Mouse (Mus musculus): ENCODE data around the gene Spata13.

Gene Spata13

GRCm38 (mm10) chr14:60633961-60634864 lies at the start of gene Spata13:
TSS of gene Spata13 (plus strand) at chr14:60634001.
- peak; percentile 88 for DNase-seq (ENCODE audit: low spot score)

GRCm38 (mm10) chr14:60586687-60587453 lies 46.9 kb upstream of the Spata13 start:
- no peak for DNase-seq (ENCODE audit: low spot score)

DNA sequence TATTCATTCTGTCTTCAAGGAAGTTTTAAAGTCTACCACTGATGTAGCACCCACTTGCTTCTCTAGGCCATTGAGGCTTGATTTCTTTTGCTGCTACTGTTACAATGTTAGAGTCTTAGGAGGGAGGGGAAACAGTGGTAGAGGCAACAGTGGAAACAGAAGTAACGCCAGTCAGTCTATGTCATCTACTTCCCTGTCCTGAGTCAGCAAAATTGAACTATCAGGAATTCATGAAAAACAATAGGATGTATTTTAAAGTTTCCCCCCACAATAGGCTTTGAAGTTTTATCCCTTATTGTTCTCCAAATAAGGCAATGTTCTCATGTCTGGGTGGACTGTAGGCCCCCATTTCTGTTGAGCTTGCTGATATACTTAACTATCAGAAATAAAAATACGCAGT lies 44.8 kb upstream of the Spata13 start:
- DNase-seq (ENCODE audit: low spot score), result no peak

DNA sequence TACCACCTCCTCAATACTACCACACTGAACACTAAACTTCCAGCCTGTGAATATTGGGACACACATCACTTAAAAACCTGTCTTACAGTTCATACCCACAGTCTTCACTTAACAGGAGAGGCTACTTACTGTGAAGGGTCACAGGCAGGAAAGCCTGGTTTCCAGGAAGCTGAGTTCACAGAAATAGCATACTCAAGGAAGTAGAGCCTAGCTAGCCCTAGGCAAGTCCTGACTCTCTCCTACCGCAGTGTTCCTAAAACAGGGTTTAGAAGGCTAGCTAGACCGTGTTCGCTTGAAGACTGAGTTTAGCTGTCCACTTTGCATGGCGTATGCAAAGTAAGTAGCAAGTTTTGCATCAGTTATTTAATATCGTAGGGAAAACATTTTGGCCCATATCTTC lies 41.5 kb upstream of the Spata13 start:
- no peak for DNase-seq (ENCODE audit: low spot score)

DNA sequence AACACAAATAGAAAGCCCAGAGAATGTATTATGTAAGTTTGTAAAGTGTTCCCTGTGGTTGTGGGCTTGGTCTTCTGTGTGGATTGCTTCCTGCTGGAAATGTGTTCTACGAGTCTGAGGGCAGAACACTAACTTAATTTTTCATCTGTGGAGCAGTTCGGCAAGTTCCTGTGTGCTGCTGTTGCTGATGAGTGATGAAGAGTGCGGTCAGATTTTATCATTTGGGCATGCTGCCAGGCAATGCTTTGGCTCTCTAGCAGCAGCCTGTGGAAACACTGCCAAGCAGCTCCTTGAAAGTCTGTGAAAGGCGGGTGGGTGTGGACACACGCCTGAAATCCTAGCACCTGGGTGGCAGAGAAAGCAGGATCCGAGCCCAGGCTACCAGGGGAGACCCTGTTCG lies 41.0 kb upstream of the Spata13 start:
- peak; percentile 76 for DNase-seq (ENCODE audit: low spot score)

DNA sequence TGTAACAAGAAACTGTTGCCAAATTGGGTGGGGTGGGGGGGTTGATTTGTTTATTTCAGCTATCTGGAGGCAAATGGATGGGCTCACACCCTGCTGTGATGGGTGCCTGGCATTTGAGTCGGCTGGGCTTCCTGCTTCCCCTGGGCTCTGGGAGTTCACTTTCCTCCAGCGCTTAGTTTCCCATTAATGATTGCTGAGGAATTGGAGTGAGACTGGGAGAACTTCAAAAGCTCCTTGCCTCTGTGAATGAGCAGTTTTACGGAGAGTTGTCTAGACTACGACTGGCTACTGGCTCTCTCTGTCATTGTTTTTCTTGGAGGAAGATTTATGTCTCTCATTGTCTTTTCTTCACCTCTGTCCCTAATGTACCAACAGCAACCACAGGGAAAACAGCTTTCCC lies 36.2 kb upstream of the Spata13 start:
- no peak for DNase-seq (ENCODE audit: low spot score)

DNA sequence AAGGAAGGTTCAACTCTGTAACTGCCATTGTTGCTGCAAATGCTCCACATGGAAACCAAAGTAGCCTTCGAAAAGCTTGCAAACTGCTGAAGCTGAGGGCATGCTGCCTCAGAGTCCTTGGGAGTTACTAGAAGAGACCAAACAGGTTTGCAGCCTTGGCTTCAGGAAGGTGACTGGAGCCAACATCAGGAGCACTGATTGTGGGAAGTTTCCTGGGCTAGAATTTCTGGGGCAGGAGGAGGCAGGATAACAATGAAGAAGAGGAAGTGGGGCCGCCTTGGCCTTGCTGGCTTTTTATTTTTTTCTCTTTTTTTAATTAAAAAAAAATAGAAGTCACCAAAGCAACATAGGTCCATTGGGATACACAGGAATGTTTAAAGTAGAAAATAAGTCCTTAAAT lies 34.8 kb upstream of the Spata13 start:
- no peak for DNase-seq (ENCODE audit: low spot score)

GRCm38 (mm10) chr14:60605564-60605963 lies 28.2 kb upstream of the Spata13 start:
- DNase-seq (ENCODE audit: low spot score), result no peak

DNA sequence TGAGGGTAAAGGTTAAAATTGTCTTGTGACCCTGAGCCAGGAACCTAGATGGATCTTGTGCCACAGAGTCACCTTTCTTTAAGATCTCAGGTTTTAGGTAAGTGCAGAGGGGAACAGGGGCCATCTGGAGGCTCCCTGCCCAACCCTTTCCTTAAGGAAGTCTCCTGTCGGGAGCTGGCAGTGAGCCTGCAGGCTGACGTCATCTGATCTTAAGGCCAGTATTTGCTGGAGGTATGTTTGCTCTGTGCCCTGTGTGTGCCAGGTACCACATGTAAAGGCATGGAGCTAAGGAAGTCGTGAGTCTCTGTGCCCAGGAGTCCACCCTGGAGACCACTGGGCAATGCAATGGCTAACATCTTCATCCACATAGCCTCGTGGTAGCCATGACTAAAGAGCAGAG lies 27.6 kb upstream of the Spata13 start:
- peak; percentile 60 for DNase-seq (ENCODE audit: low spot score)

GRCm38 (mm10) chr14:60607743-60608142 lies 26.1 kb upstream of the Spata13 start:
- DNase-seq (ENCODE audit: low spot score), result no peak

DNA sequence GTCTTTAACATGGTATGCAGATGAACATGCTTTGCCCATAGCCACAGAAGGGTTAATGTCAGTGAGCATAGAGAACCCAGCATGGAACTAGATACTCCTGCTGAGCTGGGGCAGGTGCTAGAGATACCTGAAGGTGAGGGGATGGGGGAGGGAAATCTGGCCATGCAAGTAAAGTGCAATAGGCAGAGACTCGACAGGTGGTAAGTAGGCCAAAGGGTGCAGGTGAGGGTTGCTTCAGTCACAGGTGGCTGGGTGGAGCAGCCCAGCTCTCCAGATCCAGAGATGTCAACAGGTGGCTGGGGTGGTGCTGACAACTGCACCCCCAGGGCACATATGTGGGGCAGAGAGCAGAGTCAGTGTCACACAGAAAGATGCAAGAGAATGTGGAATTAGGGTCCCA lies 24.6 kb upstream of the Spata13 start:
- DNase-seq (ENCODE audit: low spot score), result no peak

GRCm38 (mm10) chr14:60612671-60613070 lies 21.1 kb upstream of the Spata13 start:
- no peak for DNase-seq (ENCODE audit: low spot score)

GRCm38 (mm10) chr14:60621076-60621475 lies 12.7 kb upstream of the Spata13 start:
- DNase-seq (ENCODE audit: low spot score), result peak; percentile 44

DNA sequence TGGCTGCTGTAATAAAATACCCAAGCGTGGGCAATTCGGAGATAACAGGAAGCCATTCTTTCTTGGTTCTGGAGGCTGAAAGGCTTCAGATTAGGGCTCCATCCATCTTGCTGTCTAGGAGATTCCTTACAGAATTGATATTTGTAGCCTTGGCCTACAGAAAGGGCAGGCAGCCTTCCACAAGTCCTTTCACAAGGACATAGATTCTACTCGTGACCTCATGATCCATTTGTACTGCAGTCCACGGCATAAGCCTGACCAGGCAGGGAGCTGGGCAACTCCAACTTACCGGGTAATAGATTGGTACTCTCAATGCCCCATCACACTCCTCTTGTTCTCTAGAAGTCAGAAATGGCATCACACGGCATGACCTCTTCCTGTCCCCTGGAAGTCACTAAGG lies 8.3 kb upstream of the Spata13 start:
- DNase-seq (ENCODE audit: low spot score), result no peak

GRCm38 (mm10) chr14:60629887-60630460 lies 3.8 kb upstream of the Spata13 start:
- DNase-seq (ENCODE audit: low spot score), result peak; percentile 51

DNA sequence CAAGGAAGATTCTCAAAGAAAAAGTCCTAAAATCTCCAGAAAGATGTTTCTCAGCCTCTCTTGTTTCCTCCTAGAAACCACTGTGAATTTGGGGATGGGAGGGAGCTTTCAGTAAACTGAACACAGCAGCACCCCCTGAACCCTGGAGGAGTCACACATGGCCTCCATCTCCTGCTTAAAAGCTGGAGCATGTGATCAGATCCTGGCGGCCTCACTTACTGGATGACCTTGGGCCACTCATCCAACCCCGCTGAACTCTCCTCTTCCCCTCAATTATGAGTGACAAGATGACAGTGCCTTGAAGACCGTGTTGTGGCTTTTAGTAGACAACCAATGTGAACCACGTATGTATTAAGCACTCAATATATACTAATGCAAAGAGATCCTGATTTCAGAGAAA lies 2.8 kb upstream of the Spata13 start:
- no peak for DNase-seq (ENCODE audit: low spot score)

DNA sequence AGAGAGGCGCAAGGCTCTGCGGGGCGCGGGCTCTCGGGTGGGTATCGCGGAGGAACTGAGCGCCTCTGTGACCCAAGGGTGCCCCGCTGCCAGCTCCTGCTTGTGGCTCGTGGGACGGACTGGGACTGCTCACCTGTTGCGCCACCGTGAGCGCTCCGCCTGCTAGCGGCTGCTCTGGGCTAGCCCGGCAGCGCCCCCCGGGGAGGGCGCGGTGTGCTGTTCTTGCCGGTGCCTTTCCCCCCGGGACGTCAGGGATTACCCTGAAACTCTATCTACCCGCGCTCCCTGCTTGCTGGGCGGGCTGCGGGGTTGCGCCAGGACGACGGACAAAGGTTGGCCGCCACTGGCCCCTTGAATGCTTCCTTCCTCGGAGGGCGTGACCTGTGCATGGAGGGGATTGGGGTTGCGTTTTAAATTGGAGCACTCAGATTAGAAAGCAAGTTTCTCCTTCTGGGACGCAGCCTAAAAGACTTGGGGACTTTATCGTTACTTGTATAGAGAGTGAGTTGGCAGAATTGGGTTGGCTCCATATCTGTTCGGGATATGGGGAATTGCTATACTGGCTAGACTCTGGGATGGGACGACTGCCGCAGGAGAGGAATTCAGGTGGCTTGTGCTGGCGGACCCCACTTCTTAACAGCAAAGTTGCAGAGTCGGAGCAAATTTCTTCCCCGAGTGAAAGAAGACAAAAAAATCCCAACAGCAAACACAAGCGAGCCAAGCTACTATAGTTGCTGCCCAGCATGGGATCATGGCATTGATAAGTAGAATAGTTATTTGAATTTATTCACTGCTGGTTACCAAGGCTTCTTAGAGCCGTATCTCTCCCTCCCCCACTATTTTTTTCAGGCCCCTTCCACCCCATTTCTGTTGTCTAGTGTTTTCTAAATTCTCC lies 1.3 kb downstream of the Spata13 start:
- peak; percentile 38 for DNase-seq (ENCODE audit: low spot score)

- no peak for DNase-seq (ENCODE audit: low spot score)
Measured at GRCm38 (mm10) chr14:60635911-60636607, 2.3 kb downstream of the Spata13 start.

GRCm38 (mm10) chr14:60636608-60636980 lies 2.8 kb downstream of the Spata13 start:
- DNase-seq (ENCODE audit: low spot score), result no peak

DNA sequence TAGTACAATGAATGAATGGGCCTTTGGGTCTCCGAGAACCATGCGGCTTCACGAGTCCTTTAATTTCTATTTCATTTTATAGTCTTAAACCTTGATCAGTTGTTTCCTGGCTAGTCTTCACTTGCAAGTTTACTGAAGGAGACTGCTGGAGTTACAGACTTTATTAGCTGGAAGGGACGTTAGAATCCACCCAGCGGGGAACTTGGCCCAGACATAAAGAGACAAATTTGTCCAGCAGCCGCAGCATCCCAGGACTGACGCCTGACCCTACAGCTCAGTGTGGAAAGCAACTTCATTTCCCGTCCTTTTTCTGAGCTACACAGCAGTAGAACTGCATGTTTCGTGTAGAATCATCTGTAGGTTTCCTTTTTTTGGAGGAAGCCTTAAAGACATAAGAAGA lies 3.2 kb downstream of the Spata13 start:
- no peak for DNase-seq (ENCODE audit: low spot score)

GRCm38 (mm10) chr14:60638159-60638558 lies 4.4 kb downstream of the Spata13 start:
- DNase-seq (ENCODE audit: low spot score), result peak; percentile 61
